Comparison of ENCODE assay signal across 37 mouse cellular contexts in the genomic region with DNA sequence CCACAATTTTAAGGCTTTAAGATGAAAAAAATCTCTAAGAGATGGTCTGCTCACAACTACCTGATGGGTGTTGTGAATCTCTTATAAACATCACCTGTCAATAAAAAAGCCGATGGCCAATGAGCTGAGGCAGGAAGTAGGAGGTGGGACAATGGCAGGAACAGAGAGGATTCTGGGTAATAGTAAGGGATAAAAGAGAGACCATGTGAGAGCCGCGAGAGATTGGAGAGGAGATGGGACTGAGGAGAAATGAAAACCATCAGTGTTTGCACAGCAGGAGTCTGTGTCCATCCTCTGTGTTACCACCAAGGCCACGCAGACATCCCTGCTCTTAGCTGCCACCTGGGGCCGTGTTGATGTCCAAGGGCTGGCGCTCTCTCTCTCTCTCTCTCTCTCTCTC. TPM values are rescaled to one million over a fixed set of nuclear protein-coding genes. Genes with fewer than 3 reads are reported as not detected.
DNase-seq lines count a peak whose midpoint lies in the region; ATAC-seq and TF ChIP-seq lines count a peak whose summit lies in the region.
"Had no signal": no experiment of that assay in that cellular context is flagged by ENCODE, and none has a peak within 500 bp of the region (broad histone marks: within the 10 kb centered on the region; RNA-seq: fewer than 3 reads in every experiment).

No protein-coding gene starts in this region.

- no peaks in the 10 kb centered on the region; the same call in 1 of the 2 replicates for H3K79me2 ChIP-seq in MEL (ENCODE audit: control insufficient read depth, insufficient read depth, low read length, poor library complexity)

- ATAC-seq in midbrain, embryonic 13.5 days: no peak
- ATAC-seq in heart, embryonic 11.5 days (replicated peaks; ENCODE audit: insufficient number of reproducible peaks, low FRiP score, low TSS enrichment): no peak
- ATAC-seq: activated CD4-positive, CD25-positive, alpha-beta regulatory T cell, adult 4 months; CD4-positive, CD25-positive, alpha-beta regulatory T cell, adult 4 months; forebrain, embryonic 15.5 days; hindbrain, postnatal 0 days; inflammation-experienced regulatory T-cells, adult 6 months; intestine, postnatal 0 days; Patski had no signal

- H3K27me3 ChIP-seq in ES-Bruce4 (ENCODE audit: control insufficient read depth, insufficient read depth, low read length, poor library complexity, severe bottlenecking) (no peaks in the 10 kb centered on the region), MEL (ENCODE audit: control insufficient read depth in 1 of 2, insufficient read depth in 2 of 2, low read length in 2 of 2) (no peaks in the 10 kb centered on the region)
- H3K27me3 ChIP-seq in midbrain, embryonic 13.5 days: no peaks in the 10 kb centered on the region
- no peaks in the 10 kb centered on the region for H3K27me3 ChIP-seq in heart, embryonic 11.5 days (ENCODE audit: control insufficient read depth, insufficient read depth, low read length)
- H3K27me3 ChIP-seq in kidney, adult 2 months (replicated peaks; ENCODE audit: control insufficient read depth, insufficient read depth, low read length): no peaks in the 10 kb centered on the region
- H3K27me3 ChIP-seq: embryonic facial prominence, embryonic 13.5 days; forebrain, embryonic 15.5 days; Patski had no signal

- DNase-seq in 416B (ENCODE audit: low read depth): peak; percentile 52
- DNase-seq in MEL (ENCODE audit: low read depth, low spot score): peak; percentile 63
- no peak for DNase-seq in kidney, adult 2 months
- DNase-seq: adrenal gland, adult 8-10 months; adrenal gland, postnatal 25 days; cerebellum, adult 11-12 months; cerebellum, adult 8-10 months; cerebellum, postnatal 10 days; cerebellum, postnatal 36 days; embryo, embryonic 11 days; gastrocnemius, postnatal 25 days; heart, adult 18-20 months; heart, postnatal 14 days; heart, postnatal 4 days had no signal

- H3K4me1 ChIP-seq in ES-Bruce4 (ENCODE audit: control insufficient read depth, insufficient read depth, low read length) (no peaks in the 10 kb centered on the region), MEL (ENCODE audit: control insufficient read depth in 1 of 2, insufficient read depth in 2 of 2, low read length in 2 of 2) (peaks cover 11 to 19% of the 10 kb centered on the region in 2 experiments)
- H3K4me1 ChIP-seq in midbrain, embryonic 13.5 days (replicated peaks): peaks cover 8% of the 10 kb centered on the region
- H3K4me1 ChIP-seq in heart, embryonic 11.5 days (ENCODE audit: control insufficient read depth, insufficient read depth, low read length): peaks cover 6% of the 10 kb centered on the region
- peaks cover 3% of the 10 kb centered on the region; the same call in 1 of the 2 replicates for H3K4me1 ChIP-seq in kidney, adult 2 months (ENCODE audit: control insufficient read depth, insufficient read depth, low read length)

- H3K9ac ChIP-seq in ES-Bruce4 (ENCODE audit: low read depth, poor library complexity, severe bottlenecking) (no peak overlapping the region), MEL (ENCODE audit: control insufficient read depth, low read depth, low read length, poor library complexity, severe bottlenecking) (no peak overlapping the region)
- no peak overlapping the region for H3K9ac ChIP-seq in midbrain, embryonic 13.5 days (replicated peaks)
- H3K9ac ChIP-seq in heart, embryonic 11.5 days (ENCODE audit: low read depth, low read length): no peak overlapping the region
- H3K9ac ChIP-seq: embryonic facial prominence, embryonic 13.5 days; forebrain, embryonic 12.5 days; forebrain, embryonic 15.5 days; heart, embryonic 13.5 days; hindbrain, embryonic 14.5 days had no signal

- no peak for TF ChIP-seq CTCF in ES-Bruce4 (IDR thresholded peaks at IDR 0.05; ENCODE audit: low read depth, low read length)
- no peak for TF ChIP-seq CTCF in MEL (IDR thresholded peaks at IDR 0.05 in 2 of 3, conservative IDR thresholded peaks at IDR 0.05 in 1 of 3; ENCODE audit: control insufficient read depth in 1 of 3, insufficient read depth in 1 of 3, low read depth in 2 of 3, low read length in 3 of 3, poor library complexity in 1 of 3, severe bottlenecking in 1 of 3)
- TF ChIP-seq CTCF in kidney, adult 2 months (conservative IDR thresholded peaks at IDR 0.05; ENCODE audit: insufficient read depth, insufficient read length, low read depth, low read length): no peak

- H3K4me3 ChIP-seq in ES-Bruce4 (ENCODE audit: low read depth, low read length): peak overlapping the region; percentile 57
- no peak overlapping the region for H3K4me3 ChIP-seq in MEL (ENCODE audit: control insufficient read depth in 1 of 2, insufficient read depth in 1 of 2, low read depth in 2 of 2, low read length in 2 of 2)
- H3K4me3 ChIP-seq in midbrain, embryonic 13.5 days (replicated peaks): no peak overlapping the region
- H3K4me3 ChIP-seq in heart, embryonic 11.5 days (ENCODE audit: low read depth, low read length): no peak overlapping the region
- H3K4me3 ChIP-seq in kidney, adult 2 months (ENCODE audit: insufficient read depth, low read depth, low read length): no peak overlapping the region
- H3K4me3 ChIP-seq: embryonic facial prominence, embryonic 10.5 days; embryonic facial prominence, embryonic 13.5 days; erythroblast, embryonic 14.5 days; forebrain, embryonic 12.5 days; forebrain, embryonic 15.5 days; heart, embryonic 13.5 days had no signal

- H3K36me3 ChIP-seq in ES-Bruce4 (ENCODE audit: control insufficient read depth, insufficient read depth, low read length, poor library complexity, severe bottlenecking) (no peaks in the 10 kb centered on the region), MEL (ENCODE audit: control insufficient read depth in 1 of 2, insufficient read depth in 2 of 2, low read length in 2 of 2) (peaks cover 0 to 13% of the 10 kb centered on the region in 2 experiments; a peak in 2 of 4 replicates)
- no peaks in the 10 kb centered on the region for H3K36me3 ChIP-seq in midbrain, embryonic 13.5 days
- no peaks in the 10 kb centered on the region for H3K36me3 ChIP-seq in heart, embryonic 11.5 days (ENCODE audit: control insufficient read depth, insufficient read depth, low read length)
- H3K36me3 ChIP-seq in kidney, adult 2 months (ENCODE audit: control insufficient read depth, insufficient read depth, low read length): no peaks in the 10 kb centered on the region
- H3K36me3 ChIP-seq: embryonic facial prominence, embryonic 10.5 days; embryonic facial prominence, embryonic 13.5 days; forebrain, embryonic 12.5 days; forebrain, embryonic 15.5 days; heart, embryonic 13.5 days had no signal

- TF ChIP-seq POLR2A in ES-Bruce4 (IDR thresholded peaks at IDR 0.05; ENCODE audit: insufficient read depth, low read length): peak; percentile 26
- TF ChIP-seq POLR2A in MEL (IDR thresholded peaks at IDR 0.05; ENCODE audit: control insufficient read depth in 1 of 2, insufficient read depth in 1 of 2, low read depth in 1 of 2, low read length in 2 of 2, poor library complexity in 1 of 2): peak; percentile 33 to 73; a peak in 2 of 4 replicates
- TF ChIP-seq POLR2A in kidney, adult 2 months (IDR thresholded peaks at IDR 0.05; ENCODE audit: low read depth, low read length): no peak

- H3K4me2 ChIP-seq in midbrain, embryonic 13.5 days (replicated peaks): no peak overlapping the region
- no peak overlapping the region for H3K4me2 ChIP-seq in heart, embryonic 11.5 days
- H3K4me2 ChIP-seq: embryonic facial prominence, embryonic 13.5 days; forebrain, embryonic 12.5 days; forebrain, embryonic 15.5 days; heart, embryonic 13.5 days; hindbrain, embryonic 14.5 days had no signal

- no peak for TF ChIP-seq EP300 in ES-Bruce4 (IDR thresholded peaks at IDR 0.05; ENCODE audit: insufficient read depth, low read depth, low read length)
- no peak for TF ChIP-seq EP300 in MEL (IDR thresholded peaks at IDR 0.05; ENCODE audit: low read depth in 1 of 2, low read length in 2 of 2)

- H3K9me3 ChIP-seq in ES-Bruce4 (replicated peaks; ENCODE audit: control insufficient read depth, insufficient read depth, low read length, poor library complexity, severe bottlenecking): no peaks in the 10 kb centered on the region
- H3K9me3 ChIP-seq in MEL (replicated peaks; ENCODE audit: insufficient read depth, low read length): no peaks in the 10 kb centered on the region
- H3K9me3 ChIP-seq in midbrain, embryonic 13.5 days: no peaks in the 10 kb centered on the region
- H3K9me3 ChIP-seq in heart, embryonic 11.5 days (replicated peaks; ENCODE audit: control insufficient read depth, low read length): no peaks in the 10 kb centered on the region
- H3K9me3 ChIP-seq: embryonic facial prominence, embryonic 10.5 days; embryonic facial prominence, embryonic 13.5 days; forebrain, embryonic 12.5 days; forebrain, embryonic 15.5 days; heart, embryonic 13.5 days had no signal

- WGBS in midbrain, embryonic 13.5 days: 95% methylated on average over 6 of the region's 6 CpGs
- WGBS in heart, embryonic 11.5 days (ENCODE audit: insufficient replicate concordance): 84% methylated on average over 6 of the region's 6 CpGs
- WGBS in kidney, adult 2 months: 93% methylated on average over 6 of the region's 6 CpGs

- H3K27ac ChIP-seq in ES-Bruce4 (ENCODE audit: insufficient read depth, low read length) (no peak overlapping the region), MEL (ENCODE audit: control insufficient read depth, low read depth, low read length) (no peak overlapping the region)
- no peak overlapping the region for H3K27ac ChIP-seq in midbrain, embryonic 13.5 days
- H3K27ac ChIP-seq in heart, embryonic 11.5 days (ENCODE audit: low read depth, low read length): no peak overlapping the region
- no peak overlapping the region for H3K27ac ChIP-seq in kidney, adult 2 months (ENCODE audit: insufficient read depth, low read depth, low read length)
- H3K27ac ChIP-seq: embryonic facial prominence, embryonic 10.5 days; embryonic facial prominence, embryonic 13.5 days; forebrain, embryonic 12.5 days; forebrain, embryonic 15.5 days; heart, embryonic 13.5 days; hindbrain, embryonic 14.5 days; hindbrain, postnatal 0 days had no signal

- no peak for TF ChIP-seq RAD21 in MEL (IDR thresholded peaks at IDR 0.05; ENCODE audit: low read depth, low read length)

RNA-seq across cellular contexts. Expression of a gene that starts 15.1 kb away (rescaled TPM):
- 0.10 TPM in 1 of 2 replicates, not detected in the other for polyA plus RNA-seq in ES-Bruce4 (2011; ENCODE audit: insufficient read depth, insufficient read length, low read depth, missing spikeins)
- under 0.01 TPM in 1 of 2 replicates, not detected in the other for total RNA-seq in MEL (2012; rRNA removed)
- 10 to 100 TPM in 1 of 2 experiments, under 1 TPM in 1; 0.03 to 81.4 TPM for polyA plus RNA-seq in MEL (2012; ENCODE audit: insufficient read depth in 1 of 2, insufficient read length in 2 of 2, low read depth in 1 of 2, low replicate concordance in 2 of 2, missing spikeins in 1 of 2)
- not detected in 2 replicates for polyA plus RNA-seq in midbrain, embryonic 13.5 days (2015; fragmentation: Nextera tagmentation; extraction: Ambion mirVana)
- polyA plus RNA-seq in heart, embryonic 11.5 days (2014; fragmentation: Nextera tagmentation; extraction: Ambion mirVana): not detected in 2 replicates
- not detected in 2 replicates for polyA plus RNA-seq in kidney, adult 2 months (2012; rRNA removed)
- total RNA-seq: adrenal gland, adult 8-10 months; adrenal gland, postnatal 25 days; gastrocnemius, adult 8-10 months; gastrocnemius, postnatal 25 days; heart, adult 18-20 months; heart, postnatal 14 days; heart, postnatal 4 days; hindbrain, postnatal 0 days had no signal
- polyA plus RNA-seq: activated CD4-positive, CD25-positive, alpha-beta regulatory T cell, adult 4 months; brain, embryonic 14.5 days; C2C12; CD4-positive, CD25-positive, alpha-beta regulatory T cell, adult 4 months; embryonic facial prominence, embryonic 10.5 days; embryonic facial prominence, embryonic 13.5 days; erythroblast, embryonic 14.5 days; forebrain, embryonic 12.5 days; forebrain, embryonic 15.5 days; gonadal fat pad, adult 2 months; heart, embryonic 13.5 days; heart, embryonic 16.5 days; hindbrain, embryonic 11.5 days; hindbrain, embryonic 14.5 days; hindbrain, postnatal 0 days; intestine, postnatal 0 days; Patski had no signal

RNA-seq across cellular contexts. Expression of a gene that starts 24.8 kb away (rescaled TPM):
- polyA plus RNA-seq in ES-Bruce4 (2011; ENCODE audit: insufficient read depth, insufficient read length, low read depth, missing spikeins): not detected in 2 replicates
- not detected in 2 replicates for total RNA-seq in MEL (2012; rRNA removed)
- not detected for polyA plus RNA-seq in MEL (2012; ENCODE audit: insufficient read depth in 1 of 2, insufficient read length in 2 of 2, low read depth in 1 of 2, low replicate concordance in 2 of 2, missing spikeins in 1 of 2)
- not detected in 2 replicates for polyA plus RNA-seq in midbrain, embryonic 13.5 days (2015; fragmentation: Nextera tagmentation; extraction: Ambion mirVana)
- polyA plus RNA-seq in heart, embryonic 11.5 days (2014; fragmentation: Nextera tagmentation; extraction: Ambion mirVana): not detected in 2 replicates
- polyA plus RNA-seq in kidney, adult 2 months (2012; rRNA removed): not detected in 2 replicates
- total RNA-seq: adrenal gland, adult 8-10 months; adrenal gland, postnatal 25 days; gastrocnemius, adult 8-10 months; gastrocnemius, postnatal 25 days; heart, postnatal 14 days; heart, postnatal 4 days; hindbrain, postnatal 0 days had no signal
- polyA plus RNA-seq: activated CD4-positive, CD25-positive, alpha-beta regulatory T cell, adult 4 months; brain, embryonic 14.5 days; C2C12; cortical plate, adult 2 months; embryonic facial prominence, embryonic 13.5 days; erythroblast, embryonic 14.5 days; forebrain, embryonic 12.5 days; forebrain, embryonic 15.5 days; heart, embryonic 13.5 days; heart, embryonic 16.5 days; hindbrain, embryonic 11.5 days; hindbrain, embryonic 14.5 days; hindbrain, postnatal 0 days; inflammation-experienced regulatory T-cells, adult 6 months; Patski had no signal

RNA-seq across cellular contexts. Expression of a gene that starts 26.7 kb away (rescaled TPM):
- 116 and 119 TPM in 2 replicates for polyA plus RNA-seq in ES-Bruce4 (2011; ENCODE audit: insufficient read depth, insufficient read length, low read depth, missing spikeins)
- total RNA-seq in MEL (2012; rRNA removed): 150 and 157 TPM in 2 replicates
- 100 to 1,000 TPM in 1 of 2 experiments, not detected in 1; 170 TPM for polyA plus RNA-seq in MEL (2012; ENCODE audit: insufficient read depth in 1 of 2, insufficient read length in 2 of 2, low read depth in 1 of 2, low replicate concordance in 2 of 2, missing spikeins in 1 of 2)
- polyA plus RNA-seq in midbrain, embryonic 13.5 days (2015; fragmentation: Nextera tagmentation; extraction: Ambion mirVana): 149 and 152 TPM in 2 replicates
- polyA plus RNA-seq in heart, embryonic 11.5 days (2014; fragmentation: Nextera tagmentation; extraction: Ambion mirVana): 75.9 and 77.5 TPM in 2 replicates
- polyA plus RNA-seq in kidney, adult 2 months (2012; rRNA removed): 32.0 and 33.1 TPM in 2 replicates

RNA-seq across cellular contexts. Expression of a gene that starts 37.6 kb away (rescaled TPM):
- polyA plus RNA-seq in ES-Bruce4 (2011; ENCODE audit: insufficient read depth, insufficient read length, low read depth, missing spikeins) (not detected in 2 replicates), MEL (2012; ENCODE audit: insufficient read depth in 1 of 2, insufficient read length in 2 of 2, low read depth in 1 of 2, low replicate concordance in 2 of 2, missing spikeins in 1 of 2) (not detected)
- total RNA-seq in MEL (2012; rRNA removed): 0.04 TPM in 1 of 2 replicates, not detected in the other
- polyA plus RNA-seq in midbrain, embryonic 13.5 days (2015; fragmentation: Nextera tagmentation; extraction: Ambion mirVana): not detected in 2 replicates
- polyA plus RNA-seq in heart, embryonic 11.5 days (2014; fragmentation: Nextera tagmentation; extraction: Ambion mirVana): not detected in 2 replicates
- polyA plus RNA-seq in kidney, adult 2 months (2012; rRNA removed): not detected in 2 replicates
- total RNA-seq: adrenal gland, adult 8-10 months; adrenal gland, postnatal 25 days; gastrocnemius, adult 8-10 months; gastrocnemius, postnatal 25 days; heart, adult 18-20 months; heart, postnatal 14 days; heart, postnatal 4 days; hindbrain, postnatal 0 days had no signal
- polyA plus RNA-seq: brain, embryonic 14.5 days; C2C12; CD4-positive, CD25-positive, alpha-beta regulatory T cell, adult 4 months; cortical plate, adult 2 months; embryonic facial prominence, embryonic 10.5 days; embryonic facial prominence, embryonic 13.5 days; erythroblast, embryonic 14.5 days; forebrain, embryonic 12.5 days; forebrain, embryonic 15.5 days; gonadal fat pad, adult 2 months; heart, embryonic 13.5 days; heart, embryonic 16.5 days; hindbrain, embryonic 11.5 days; hindbrain, embryonic 14.5 days; hindbrain, postnatal 0 days; inflammation-experienced regulatory T-cells, adult 6 months; intestine, postnatal 0 days; Patski had no signal

RNA-seq across cellular contexts. Expression of a gene that starts 54.9 kb away (rescaled TPM):
- polyA plus RNA-seq in ES-Bruce4 (2011; ENCODE audit: insufficient read depth, insufficient read length, low read depth, missing spikeins): not detected in 2 replicates
- total RNA-seq in MEL (2012; rRNA removed): 0.08 TPM in 1 of 2 replicates, not detected in the other
- under 1 TPM in 1 of 2 experiments, not detected in 1; 0.40 TPM for polyA plus RNA-seq in MEL (2012; ENCODE audit: insufficient read depth in 1 of 2, insufficient read length in 2 of 2, low read depth in 1 of 2, low replicate concordance in 2 of 2, missing spikeins in 1 of 2)
- polyA plus RNA-seq in midbrain, embryonic 13.5 days (2015; fragmentation: Nextera tagmentation; extraction: Ambion mirVana): not detected in 2 replicates
- polyA plus RNA-seq in heart, embryonic 11.5 days (2014; fragmentation: Nextera tagmentation; extraction: Ambion mirVana): not detected in 2 replicates
- not detected in 2 replicates for polyA plus RNA-seq in kidney, adult 2 months (2012; rRNA removed)
- total RNA-seq: adrenal gland, adult 8-10 months; adrenal gland, postnatal 25 days; gastrocnemius, adult 8-10 months; gastrocnemius, postnatal 25 days; heart, adult 18-20 months; heart, postnatal 14 days; heart, postnatal 4 days; hindbrain, postnatal 0 days had no signal
- polyA plus RNA-seq: activated CD4-positive, CD25-positive, alpha-beta regulatory T cell, adult 4 months; brain, embryonic 14.5 days; C2C12; CD4-positive, CD25-positive, alpha-beta regulatory T cell, adult 4 months; cortical plate, adult 2 months; embryonic facial prominence, embryonic 10.5 days; embryonic facial prominence, embryonic 13.5 days; forebrain, embryonic 15.5 days; gonadal fat pad, adult 2 months; heart, embryonic 13.5 days; heart, embryonic 16.5 days; hindbrain, embryonic 11.5 days; hindbrain, embryonic 14.5 days; hindbrain, postnatal 0 days; inflammation-experienced regulatory T-cells, adult 6 months; intestine, postnatal 0 days; Patski had no signal
